Mouse (Mus musculus) midbrain, postnatal 0 days (tissue): ENCODE results near the gene Itgb2. TPM values are rescaled to one million over a fixed set of nuclear protein-coding genes. Genes with fewer than 3 reads are reported as not detected.

Experiments
- ATAC-seq: fragments of 200-750 bp; cut with Nextera tagmentation; 2 replicates; pipeline ENCODE4 v1.8.0; 2017; ENCODE audit warnings: moderate number of reproducible peaks, mild to moderate bottlenecking, moderate TSS enrichment, moderate library complexity; ENCODE audit not compliant: low FRiP score
- DNase-seq: peaks from one replicate; pipeline ENCODE4 v3.0.0-alpha.2; 2015; ENCODE audit warnings: low spot score
- H3K27ac ChIP-seq: fragments of 300-500 bp; sonication (generic); 2 replicates; pipeline ENCODE4 v1.5.1; 2014; ENCODE audit warnings: low read depth, mild to moderate bottlenecking, low read length, mixed read lengths
- H3K27me3 ChIP-seq: fragments of 300-500 bp; sonication (generic); 2 replicates; pipeline ENCODE4 v1.6.1; 2014; ENCODE audit warnings: low read length, control low read depth, mixed read lengths; ENCODE audit not compliant: insufficient read depth
- H3K36me3 ChIP-seq: fragments of 300-500 bp; sonication (generic); 2 replicates; pipeline ENCODE4 v1.6.1; 2014; ENCODE audit warnings: low read length, control low read depth, mixed read lengths; ENCODE audit not compliant: insufficient read depth
- H3K4me1 ChIP-seq: fragments of 300-500 bp; sonication (generic); 2 replicates; pipeline ENCODE4 v1.6.1; 2014; ENCODE audit warnings: mild to moderate bottlenecking, control low read depth, antibody characterized with exemption, low read length, mixed read lengths; ENCODE audit not compliant: insufficient read depth
- H3K4me2 ChIP-seq: fragments of 300-500 bp; sonication (generic); 2 replicates; pipeline ENCODE4 v1.6.1; 2014; ENCODE audit warnings: low read depth, mild to moderate bottlenecking, low read length, mixed read lengths; ENCODE audit not compliant: poor library complexity, severe bottlenecking
- H3K4me3 ChIP-seq: fragments of 300-500 bp; sonication (generic); 2 replicates; pipeline ENCODE4 v1.5.1; 2014; ENCODE audit warnings: low read depth, mild to moderate bottlenecking, low read length, moderate library complexity
- H3K9ac ChIP-seq: fragments of 300-500 bp; sonication (generic); replicated peaks from 2 replicates; pipeline ENCODE4 v1.6.1; 2014; ENCODE audit warnings: mild to moderate bottlenecking, low read length, moderate library complexity, mixed read lengths; ENCODE audit not compliant: poor library complexity, severe bottlenecking
- H3K9me3 ChIP-seq: fragments of 300-500 bp; sonication (generic); 2 replicates; pipeline ENCODE4 v1.6.1; 2016; ENCODE audit warnings: low read length, control low read depth
- CTCF ChIP-seq: IDR thresholded peaks from 2 replicates; pipeline ENCODE4 v1.5.1; 2016; ENCODE audit warnings: antibody characterized with exemption, mild to moderate bottlenecking
- WGBS: fragments of 180-500 bp; shearing (Covaris S2); extraction: QIAGEN DNeasy Blood & Tissue Kit; methylation state at CpG from one replicate; pipeline ENCODE4 v1.1.7; 2014; 5-methylcytosine and 5-hydroxymethylcytosine counted together
- polyA plus RNA-seq: library from polyadenylated mRNA; unstranded; fragments of >200 nt; fragmentation: Nextera tagmentation; extraction: Ambion mirVana; gene quantifications from 2 replicates; pipeline ENCODE4 v1.2.1, GENCODE M21; 2015
- total RNA-seq: library from RNA; depleted of rRNA; stranded (reverse); fragments of >200 nt; gene quantifications from 2 replicates; pipeline ENCODE4 v1.2.3, GENCODE M21; 2014; rRNA removed

Itgb2 gene
- total RNA-seq (0.55 and 1.7 TPM in 2 replicates), polyA plus RNA-seq (0.69 and 1.2 TPM in 2 replicates)

GRCm38 (mm10) chr10:77530140-77530539 lies at the start of gene Itgb2:
Gene Itgb2 (plus strand): TSS chr10:77530252.
- Histone ChIP-seq H3K27me3 (no peaks in the 10 kb centered on the region), H3K4me3 (no peak within 1 kb of the TSS), H3K4me2 (no peak within 1 kb of the TSS), H3K4me1 (no peaks in the 10 kb centered on the region), H3K36me3 (no peaks in the 10 kb centered on the region), H3K9ac (no peak within 1 kb of the TSS), H3K9me3 (no peaks in the 10 kb centered on the region), H3K27ac (no peak within 1 kb of the TSS)
- ATAC-seq: no peak
- TF ChIP-seq CTCF: no peak
- no peak for DNase-seq
- WGBS: 74% methylated on average over 9 of the region's 9 CpGs

GRCm38 (mm10) chr10:77481814-77482213 lies 48.2 kb upstream of the Itgb2 start:
- Histone ChIP-seq H3K4me2 (no peak overlapping the region), H3K27ac (no peak overlapping the region), H3K4me1 (no peaks in the 10 kb centered on the region), H3K9me3 (no peaks in the 10 kb centered on the region), H3K36me3 (peaks cover 4% of the 10 kb centered on the region), H3K4me3 (no peak overlapping the region), H3K9ac (no peak overlapping the region), H3K27me3 (no peaks in the 10 kb centered on the region)
- DNase-seq: no peak
- ATAC-seq: no peak
- TF ChIP-seq CTCF: no peak

DNA sequence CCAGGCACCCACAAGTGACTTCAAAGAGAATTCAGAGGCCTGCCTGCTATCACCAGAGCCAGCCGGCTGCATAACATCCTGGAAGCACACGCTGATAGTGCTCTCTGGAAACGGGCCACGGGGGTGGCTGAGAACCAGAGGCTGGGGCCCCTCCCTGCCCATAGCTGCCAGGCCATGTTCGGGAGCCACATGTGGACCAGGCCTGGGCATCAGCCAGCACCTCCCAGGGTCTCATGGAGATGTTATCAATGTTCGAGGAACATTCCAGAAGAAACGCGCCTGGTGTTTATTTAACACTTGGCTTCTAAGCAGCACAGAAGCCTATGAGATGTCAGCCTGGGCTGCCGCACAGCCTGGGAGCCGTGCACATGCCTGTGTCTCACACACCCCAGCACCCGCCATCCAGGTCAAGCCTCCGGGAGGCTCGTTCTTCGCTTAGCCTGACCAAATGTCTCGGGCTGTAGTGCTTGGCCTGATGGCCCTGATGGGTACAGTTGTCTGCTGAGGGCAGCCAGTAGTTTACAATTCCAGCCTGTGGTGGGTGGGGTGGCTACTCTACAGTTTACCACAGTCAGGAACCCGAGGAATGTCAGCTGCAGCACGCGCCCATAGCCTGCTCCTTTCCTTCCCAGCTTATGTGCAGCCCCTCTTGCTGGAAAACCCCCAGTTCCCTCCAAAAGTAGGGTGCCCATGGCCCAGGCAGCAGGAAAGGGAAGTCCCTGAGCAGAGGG lies 45.7 kb upstream of the Itgb2 start:
- Histone ChIP-seq H3K4me2 (no peak overlapping the region), H3K9me3 (no peaks in the 10 kb centered on the region), H3K4me1 (no peaks in the 10 kb centered on the region), H3K36me3 (peaks cover 28% of the 10 kb centered on the region), H3K27ac (no peak overlapping the region), H3K4me3 (no peak overlapping the region), H3K9ac (no peak overlapping the region), H3K27me3 (no peaks in the 10 kb centered on the region)
- TF ChIP-seq CTCF: no peak
- WGBS: 78% methylated on average over 18 of the region's 18 CpGs
- ATAC-seq: no peak
- DNase-seq: no peak

DNA sequence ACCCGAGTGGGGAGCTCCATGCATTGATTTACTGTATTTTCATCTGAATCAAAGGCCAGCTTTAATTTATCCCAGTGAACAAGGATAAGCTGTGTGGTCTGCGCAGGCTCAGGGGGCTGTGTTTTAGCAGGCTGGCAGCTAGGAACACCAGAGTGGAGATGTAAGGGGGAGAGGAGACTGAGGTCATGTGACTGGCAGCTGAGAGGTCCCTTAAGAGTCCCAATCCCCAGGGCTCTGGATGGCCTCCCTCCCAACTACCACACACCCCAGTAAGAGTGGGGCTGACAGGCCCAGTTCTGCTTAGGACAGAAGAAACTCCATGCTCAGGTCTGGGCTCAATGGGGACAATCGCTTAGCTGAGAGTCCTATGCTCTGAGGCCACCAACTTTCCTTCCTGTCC lies 44.3 kb upstream of the Itgb2 start:
- H3K27ac ChIP-seq: no peak overlapping the region
- no peaks in the 10 kb centered on the region for H3K9me3 ChIP-seq
- ATAC-seq (no peak), DNase-seq (no peak)
- 82% methylated on average over 3 of the region's 3 CpGs for WGBS
- H3K9ac ChIP-seq: no peak overlapping the region
- no peak for TF ChIP-seq CTCF
- H3K36me3 ChIP-seq: peaks cover 34% of the 10 kb centered on the region
- no peaks in the 10 kb centered on the region for H3K27me3 ChIP-seq
- no peak overlapping the region for H3K4me2 ChIP-seq
- no peak overlapping the region for H3K4me3 ChIP-seq
- H3K4me1 ChIP-seq: no peaks in the 10 kb centered on the region

DNA sequence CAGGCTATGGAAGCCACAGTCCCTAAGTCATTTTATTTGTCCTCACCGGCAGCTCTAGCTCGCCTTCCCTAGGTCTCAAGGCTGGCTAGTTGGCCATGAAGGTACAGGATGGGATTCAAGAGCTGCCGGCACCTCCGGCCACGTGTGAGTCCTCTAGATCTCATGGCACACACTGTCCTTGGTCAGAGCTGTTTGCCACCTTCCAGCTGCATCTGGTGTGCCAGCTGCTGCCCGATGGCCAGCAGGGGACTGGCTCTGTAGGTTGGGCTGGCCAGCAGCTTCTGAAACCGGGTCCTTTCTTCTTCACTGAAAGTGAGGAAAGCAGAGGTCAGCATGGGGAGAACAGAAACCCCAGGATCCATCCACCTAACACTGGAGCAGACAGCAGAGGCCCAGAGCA lies 41.9 kb upstream of the Itgb2 start:
- no peak for TF ChIP-seq CTCF
- H3K4me3 ChIP-seq: no peak overlapping the region
- peaks cover 34% of the 10 kb centered on the region for H3K36me3 ChIP-seq
- no peaks in the 10 kb centered on the region for H3K4me1 ChIP-seq
- ATAC-seq: no peak
- 94% methylated on average over 7 of the region's 7 CpGs for WGBS
- no peak overlapping the region for H3K27ac ChIP-seq
- H3K4me2 ChIP-seq: no peak overlapping the region
- no peak overlapping the region for H3K9ac ChIP-seq
- DNase-seq: no peak
- no peaks in the 10 kb centered on the region for H3K27me3 ChIP-seq
- no peaks in the 10 kb centered on the region for H3K9me3 ChIP-seq

- H3K4me2 ChIP-seq: no peak overlapping the region
- H3K27me3 ChIP-seq: no peaks in the 10 kb centered on the region
- ATAC-seq (no peak), DNase-seq (no peak)
- TF ChIP-seq CTCF: no peak
- no peaks in the 10 kb centered on the region for H3K4me1 ChIP-seq
- H3K36me3 ChIP-seq: peaks cover 41% of the 10 kb centered on the region
- H3K27ac ChIP-seq: no peak overlapping the region
- no peak overlapping the region for H3K9ac ChIP-seq
- no peak overlapping the region for H3K4me3 ChIP-seq
- no peaks in the 10 kb centered on the region for H3K9me3 ChIP-seq
- WGBS: 88% methylated on average over 6 of the region's 6 CpGs
Measured at GRCm38 (mm10) chr10:77491585-77491984, 38.5 kb upstream of the Itgb2 start.
